Mouse (Mus musculus) Muller cell, postnatal 12 days (primary cell): ENCODE data around the gene Tuba1c.

ENCODE experiments used
- DNase-seq: peaks from one replicate; pipeline ENCODE4 v3.0.0-alpha.2; 2015; ENCODE audit errors: inconsistent ontology term

Tuba1c gene

DNA sequence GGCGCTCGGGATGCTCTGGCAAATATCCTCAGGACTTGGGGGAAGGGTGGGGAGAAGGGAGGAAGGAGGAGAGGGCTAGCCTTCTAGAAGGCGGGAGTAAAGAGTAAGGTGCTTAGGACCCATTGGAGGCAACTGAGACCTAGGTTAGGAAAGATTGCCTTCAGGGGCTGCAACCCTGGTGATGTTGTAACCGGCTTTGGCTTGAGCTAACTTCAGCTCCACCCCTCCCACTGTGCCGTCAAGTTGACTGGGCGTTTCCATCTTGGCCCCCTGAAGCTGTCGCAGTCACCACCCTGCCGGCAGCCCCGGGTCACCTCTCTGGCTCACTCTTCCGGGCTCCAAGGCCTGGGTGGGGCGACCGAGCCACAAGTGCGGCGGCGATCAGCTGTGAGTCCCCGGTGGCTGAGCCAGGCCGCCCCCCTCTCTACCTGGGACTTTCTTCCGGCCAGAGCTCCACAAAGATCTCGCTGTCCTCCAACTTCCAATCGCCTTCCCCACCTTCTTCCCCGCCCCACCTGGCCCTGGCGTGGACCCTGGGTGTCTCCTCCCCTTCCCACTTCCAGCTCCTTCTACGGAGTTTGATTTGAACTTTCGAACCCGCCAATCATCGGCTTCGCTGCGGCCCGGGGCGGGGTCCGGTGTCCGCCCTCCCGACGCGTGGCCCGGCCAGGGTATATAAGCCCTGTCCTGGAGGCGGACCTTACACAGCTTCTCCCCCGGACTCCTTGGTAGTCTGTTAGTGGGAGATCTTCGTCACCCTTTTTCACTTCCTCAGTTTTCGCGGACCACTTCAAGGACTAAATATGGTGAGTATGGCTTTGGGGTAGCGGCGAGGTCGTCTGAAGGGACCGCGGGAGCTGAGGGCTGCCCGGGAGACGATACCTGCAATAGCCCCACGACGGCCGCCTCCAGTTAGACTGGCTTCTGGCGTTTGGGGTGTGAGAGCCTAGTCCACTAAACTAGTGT is at the start of gene Tuba1c:
Gene Tuba1c (plus strand): TSS at position 273 of the 966 bp plus-strand sequence.
- peak; percentile 99 for DNase-seq

DNA sequence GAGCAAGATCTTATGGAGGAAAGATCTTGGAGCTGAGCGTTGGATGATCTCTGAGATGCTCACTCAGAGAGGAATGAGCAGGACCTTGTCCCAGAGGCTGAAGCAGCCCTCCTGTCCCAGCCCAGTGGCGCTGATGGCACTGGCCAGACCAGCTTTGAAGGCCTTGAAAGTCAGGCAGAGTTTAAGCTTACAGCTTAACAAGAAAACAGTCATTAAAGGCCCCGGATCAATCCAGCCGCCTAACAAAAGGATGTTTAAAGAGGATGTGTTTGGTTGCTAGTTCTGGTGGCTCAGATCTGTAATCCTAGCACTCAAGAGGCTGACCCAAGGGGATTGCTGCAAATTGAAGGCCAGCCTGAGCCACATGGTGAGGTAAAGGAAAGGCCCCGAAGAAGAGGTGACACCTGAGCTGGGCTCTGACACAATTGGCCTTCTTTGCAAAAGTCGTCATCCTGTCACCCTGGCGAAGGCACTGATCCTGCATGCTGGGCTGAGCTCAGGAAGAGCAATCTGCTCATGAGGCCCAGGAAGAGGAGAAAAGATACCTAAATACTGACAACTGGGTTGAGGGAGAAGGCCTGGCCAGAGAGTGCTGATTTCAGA is 49.6 kb upstream of the Tuba1c start:
- DNase-seq: no peak

DNA sequence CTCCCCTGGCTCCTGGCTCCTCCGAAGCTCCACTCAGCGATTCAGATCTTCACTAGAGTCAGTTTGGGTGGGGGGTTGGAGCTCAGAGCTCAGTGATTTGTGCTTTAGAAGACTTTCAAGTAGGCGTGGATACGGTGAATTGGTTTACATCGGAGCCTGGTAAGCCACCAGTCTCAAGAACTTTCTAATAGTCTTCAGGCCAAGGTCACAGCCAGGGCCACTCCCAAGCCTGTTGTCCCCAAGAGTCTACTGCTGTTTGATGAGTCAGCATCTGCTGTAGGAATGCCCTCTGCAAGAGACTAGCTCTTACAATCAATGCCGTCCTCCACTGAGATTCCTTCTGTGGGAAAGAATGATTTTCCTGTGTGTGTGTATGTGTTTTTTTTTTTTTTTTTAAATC is 47.6 kb upstream of the Tuba1c start:
- DNase-seq: peak; percentile 29

DNA sequence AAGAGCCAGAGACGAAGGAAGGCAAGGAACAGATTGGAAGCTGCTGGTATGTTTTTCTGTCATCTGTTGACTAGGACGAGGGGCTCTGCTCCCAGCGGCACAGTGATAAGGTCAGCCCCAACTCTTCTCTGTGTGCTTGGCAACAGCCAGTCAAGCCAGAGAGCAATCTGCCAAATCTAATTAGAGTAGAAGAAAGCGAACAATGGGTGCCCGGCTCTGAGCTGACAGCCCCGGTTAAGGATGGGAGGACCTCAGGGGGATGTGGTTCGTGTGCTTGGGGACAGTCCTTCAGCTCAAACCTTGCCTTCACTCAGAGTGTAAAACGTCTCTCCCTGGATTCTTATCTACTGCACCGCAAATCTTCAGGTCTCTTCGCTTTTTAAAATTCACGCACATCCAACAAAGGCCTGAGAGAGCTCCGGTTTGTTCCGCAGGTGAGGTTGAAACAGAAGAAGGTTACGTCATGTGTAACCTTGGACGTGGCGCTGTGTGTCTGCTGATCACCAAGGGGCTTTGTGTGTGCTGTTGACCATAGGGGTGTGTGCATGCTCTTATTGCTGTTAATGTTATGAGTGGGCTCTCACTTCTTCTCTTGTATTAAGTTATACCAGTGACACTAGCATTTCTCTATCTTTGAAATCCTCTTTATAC is 46.1 kb upstream of the Tuba1c start:
- peak; percentile 87 for DNase-seq

DNA sequence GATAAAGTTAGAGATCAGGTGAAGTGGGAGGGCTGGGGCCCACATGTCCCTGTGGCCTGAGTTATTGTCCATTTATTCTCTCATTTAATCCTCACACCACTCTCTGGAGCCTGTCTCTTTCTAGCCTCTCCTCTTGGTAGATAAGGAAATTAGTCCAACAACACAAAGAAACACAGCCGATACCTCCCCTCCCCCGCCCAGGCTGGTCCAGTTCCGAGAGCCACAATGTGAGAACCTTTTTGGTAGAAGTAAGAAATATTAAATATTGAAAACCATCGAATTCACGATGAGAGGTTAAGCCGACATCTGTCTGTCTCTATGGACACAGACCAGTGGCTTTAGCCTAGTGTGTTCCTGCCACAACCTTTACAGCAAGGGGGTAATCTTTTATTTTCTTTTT is 45.0 kb upstream of the Tuba1c start:
- peak; percentile 69 for DNase-seq

DNA sequence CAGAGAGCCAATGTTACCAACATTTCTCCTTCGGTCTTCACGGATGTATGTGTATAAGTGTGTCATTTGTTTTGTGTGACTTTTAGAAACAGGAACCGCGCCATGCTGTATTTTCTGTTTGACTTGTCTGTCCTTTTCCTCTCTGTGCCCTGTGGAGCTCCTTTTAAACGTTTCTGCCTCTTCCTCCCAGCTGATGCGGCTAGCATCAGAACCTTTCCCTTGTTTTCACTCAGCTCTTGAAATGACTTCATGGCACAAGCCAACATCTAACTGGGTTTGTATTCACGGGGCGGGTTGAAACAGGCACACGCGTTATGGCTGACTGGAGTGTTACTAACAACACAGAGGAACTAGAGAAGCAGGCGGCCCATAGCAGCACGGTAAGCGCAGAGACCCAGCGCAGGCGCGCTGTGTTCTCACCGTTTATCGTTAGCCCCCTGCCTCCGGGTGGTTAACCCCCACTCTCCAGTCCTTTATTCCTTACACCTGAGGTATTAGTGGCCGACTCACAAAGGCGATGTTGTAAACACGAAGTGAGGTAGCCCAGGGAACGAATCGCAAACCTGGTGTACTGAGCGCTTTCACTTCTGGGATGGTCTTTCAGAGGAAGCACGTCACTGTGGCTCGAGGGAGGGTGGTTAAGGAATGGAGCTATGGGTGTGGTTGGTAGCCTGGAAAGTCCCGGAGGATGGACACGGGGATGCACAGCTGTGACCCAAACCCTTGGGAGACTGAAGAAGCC is 44.3 kb upstream of the Tuba1c start:
- DNase-seq: peak; percentile 89

DNA sequence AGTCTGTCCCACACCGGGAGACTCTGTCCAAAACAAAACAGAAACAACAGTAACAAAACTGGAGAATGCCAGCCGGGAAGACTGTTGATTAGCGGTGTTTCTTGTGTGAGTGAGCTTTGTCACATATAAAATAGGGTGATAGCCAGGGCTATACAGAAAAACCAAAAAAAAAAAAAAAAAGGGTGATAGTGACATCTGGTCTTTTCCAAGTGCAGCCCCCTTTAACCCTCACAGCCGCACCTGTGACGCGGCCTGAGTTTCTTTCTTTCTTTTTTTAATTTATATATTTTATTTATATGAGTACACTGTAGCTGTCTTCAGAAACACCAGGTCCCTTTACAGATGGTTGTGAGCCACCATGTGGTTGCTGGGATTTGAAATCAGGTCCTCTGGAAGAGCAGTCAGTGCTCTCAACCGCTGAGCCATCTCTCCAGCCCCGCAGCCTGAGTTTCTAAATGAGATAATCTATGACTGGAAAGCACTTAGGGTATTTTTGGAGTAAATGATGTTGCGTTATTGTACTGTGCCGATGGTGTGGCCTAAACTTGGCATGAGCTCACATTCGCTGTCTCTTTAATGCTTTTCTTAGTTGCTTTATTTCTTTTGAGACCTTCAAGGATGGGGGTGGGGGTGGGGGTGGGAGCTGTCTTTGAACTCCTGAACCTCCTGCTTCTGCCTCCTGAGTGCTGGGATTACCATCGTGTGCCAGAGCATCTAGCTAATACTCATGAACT is 43.5 kb upstream of the Tuba1c start:
- peak; percentile 68 for DNase-seq

DNA sequence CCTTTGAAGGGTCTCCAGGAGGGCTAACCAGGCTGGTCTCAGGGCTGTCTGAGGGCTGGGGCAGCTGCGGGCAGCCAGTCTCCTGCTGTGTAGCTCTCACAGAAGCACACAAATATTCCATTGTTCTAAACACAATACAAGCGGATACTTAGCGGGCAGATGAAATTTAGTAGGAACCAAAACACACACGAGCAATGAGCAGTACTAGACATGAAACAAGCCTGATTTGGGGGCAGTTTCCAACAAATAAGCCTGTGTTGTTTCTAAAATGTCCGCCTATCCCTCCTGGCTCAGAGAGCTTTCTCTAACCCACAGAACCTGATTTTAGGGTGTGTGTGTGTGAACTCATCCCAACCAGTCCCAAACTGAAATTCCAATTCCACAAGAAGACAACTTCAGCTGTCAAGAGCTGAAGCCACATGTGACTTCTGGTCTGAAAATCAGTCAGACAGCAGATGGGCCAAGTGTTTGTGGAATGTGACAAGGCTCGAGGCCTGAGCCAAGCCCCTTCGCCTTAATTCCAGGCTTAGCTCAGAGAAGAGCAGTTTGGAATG is 42.5 kb upstream of the Tuba1c start:
- DNase-seq: peak; percentile 93

DNA sequence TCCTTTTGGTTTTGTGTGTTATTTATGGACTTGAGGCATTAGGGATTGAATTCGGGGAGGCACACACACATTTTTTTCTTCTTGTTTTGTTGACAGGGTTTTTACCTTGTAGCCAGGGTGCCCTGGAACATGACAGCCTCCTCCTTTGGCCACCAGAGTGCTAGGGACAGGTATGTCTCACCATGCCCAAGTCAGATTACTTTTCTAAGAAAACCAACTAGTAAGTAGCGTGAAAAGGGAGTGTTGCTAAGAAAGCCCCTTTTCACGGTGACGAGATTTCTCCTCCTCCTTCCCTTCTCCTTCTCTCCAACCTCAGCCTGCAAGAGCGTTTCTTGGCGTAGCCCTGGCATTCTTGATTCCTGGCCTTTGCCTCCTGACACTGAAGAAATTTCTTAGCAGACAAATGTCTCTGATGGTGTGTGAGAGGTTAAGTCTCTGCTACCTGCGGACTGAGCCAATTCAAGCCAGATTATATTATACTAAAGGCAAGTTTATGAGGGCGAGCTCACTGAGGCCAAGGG is 42.0 kb upstream of the Tuba1c start:
- no peak for DNase-seq

DNA sequence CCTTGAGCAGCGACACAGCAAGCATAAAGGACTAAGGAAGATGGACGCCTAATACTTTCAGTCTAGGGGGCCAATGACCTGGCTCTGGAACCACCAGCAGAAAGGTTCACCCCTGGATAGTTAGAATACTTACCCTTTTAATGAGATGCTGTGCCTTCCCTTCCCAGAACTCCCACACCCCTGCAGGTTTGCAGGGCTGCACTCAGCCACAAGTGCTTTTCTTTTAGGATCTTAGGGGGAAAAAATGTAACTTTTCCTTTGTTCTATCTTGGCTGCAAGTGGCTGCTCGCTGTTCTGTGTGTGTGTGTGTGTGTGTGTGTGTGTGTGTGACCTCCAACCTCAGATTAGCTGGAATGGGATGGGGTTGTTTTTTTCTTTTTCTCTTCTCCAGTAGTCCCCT is 40.9 kb upstream of the Tuba1c start:
- DNase-seq: peak; percentile 42

DNA sequence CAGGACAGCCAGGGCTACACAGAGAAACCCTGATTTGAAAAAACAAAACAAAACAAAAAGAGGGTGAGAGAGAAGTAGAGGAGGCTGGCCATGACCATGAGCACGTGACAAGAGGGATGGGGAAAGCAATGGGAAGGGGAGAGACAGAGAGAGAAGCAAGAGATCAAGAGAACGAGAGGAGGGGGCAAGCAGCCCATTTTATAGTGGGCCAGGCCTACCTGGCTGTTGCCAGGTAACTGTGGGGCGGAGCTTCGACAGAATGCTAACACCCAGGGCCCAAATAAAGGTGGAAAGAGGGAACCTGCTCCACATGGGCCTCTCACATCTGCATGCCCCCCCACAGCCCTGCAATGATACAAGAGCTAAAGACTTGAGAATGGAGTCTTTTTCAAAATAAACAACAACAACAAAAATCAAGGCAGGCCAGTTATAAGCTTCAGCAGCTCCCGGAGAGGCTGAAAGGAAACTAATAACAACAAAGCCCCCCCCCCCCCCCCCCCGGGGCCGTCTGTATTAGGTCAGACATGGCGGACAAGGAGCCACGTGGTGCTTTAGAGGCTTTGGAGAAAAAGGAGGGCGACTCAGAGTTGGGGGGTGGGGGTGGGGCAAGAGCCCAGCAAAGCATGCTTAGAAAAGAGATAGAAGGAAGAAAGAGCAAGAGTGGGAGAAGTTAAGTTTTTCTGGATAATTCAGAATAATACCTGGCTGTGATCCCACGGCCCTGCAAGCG is 39.8 kb upstream of the Tuba1c start:
- peak; percentile 47 for DNase-seq

DNA sequence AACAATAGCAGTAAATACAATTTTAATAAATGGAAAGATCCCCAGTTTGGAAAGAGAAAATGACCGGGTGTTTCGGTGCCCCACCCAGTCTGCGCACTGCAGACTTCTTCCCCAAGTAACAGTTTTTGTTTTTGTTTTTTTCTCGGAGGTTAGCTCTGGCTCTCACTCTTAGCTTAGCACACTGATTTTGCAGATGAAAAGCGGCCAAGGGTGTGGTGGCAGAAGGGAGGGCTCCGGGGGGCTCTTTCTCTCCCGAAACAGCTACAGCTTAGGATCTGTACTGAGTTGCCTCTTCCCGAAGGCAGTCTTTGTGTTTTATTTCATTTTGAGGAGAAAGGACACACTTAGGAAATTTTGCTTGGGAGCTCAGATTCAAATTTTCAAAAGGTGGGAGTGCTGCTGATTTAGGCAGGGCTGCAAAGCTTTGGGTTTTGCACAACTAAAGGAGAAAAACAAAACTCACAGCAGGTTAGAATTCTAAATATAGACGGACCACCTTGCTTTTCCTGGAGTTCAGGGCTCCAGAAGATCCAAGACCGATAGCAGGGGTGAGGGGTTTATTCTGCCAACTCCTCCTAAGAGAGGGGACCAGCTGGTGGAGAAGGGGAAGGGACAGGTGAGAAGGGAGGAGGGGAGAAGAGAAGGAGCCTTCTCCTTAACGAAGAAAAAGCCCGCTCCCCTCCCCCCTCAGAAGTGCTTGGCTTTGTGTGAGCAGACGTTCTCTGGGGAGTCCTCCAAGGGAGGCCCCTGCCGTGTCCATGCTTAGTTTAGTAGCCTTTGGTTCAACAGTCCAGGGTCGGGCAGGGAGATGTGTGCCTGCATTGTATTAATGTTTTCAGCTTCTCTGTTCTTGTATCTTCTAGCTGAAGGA is 38.8 kb upstream of the Tuba1c start:
- no peak for DNase-seq

DNA sequence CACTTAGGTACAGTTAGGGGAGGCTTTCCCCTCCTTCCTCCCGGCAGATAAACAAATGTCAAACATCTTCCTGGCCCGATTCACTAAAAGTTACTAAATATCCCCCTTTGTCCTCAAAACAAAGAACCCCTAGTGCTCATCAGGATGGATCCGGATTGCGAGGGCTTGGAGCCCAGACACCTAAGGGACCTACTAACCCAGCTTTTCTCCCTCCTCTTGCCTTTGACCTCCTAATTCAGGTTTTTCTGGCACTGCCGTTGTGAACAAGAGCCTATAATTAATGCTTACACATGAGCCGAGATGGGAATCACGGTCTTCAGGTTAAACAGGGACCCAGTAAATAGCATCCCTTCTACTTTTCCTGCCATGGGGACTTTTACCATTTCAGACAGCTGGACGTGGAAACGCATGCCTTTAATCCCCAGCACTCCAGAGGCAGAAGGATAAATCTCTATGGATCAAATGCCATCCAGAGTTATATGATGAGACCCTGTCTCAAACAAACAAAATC is 38.1 kb upstream of the Tuba1c start:
- DNase-seq: peak; percentile 40

DNA sequence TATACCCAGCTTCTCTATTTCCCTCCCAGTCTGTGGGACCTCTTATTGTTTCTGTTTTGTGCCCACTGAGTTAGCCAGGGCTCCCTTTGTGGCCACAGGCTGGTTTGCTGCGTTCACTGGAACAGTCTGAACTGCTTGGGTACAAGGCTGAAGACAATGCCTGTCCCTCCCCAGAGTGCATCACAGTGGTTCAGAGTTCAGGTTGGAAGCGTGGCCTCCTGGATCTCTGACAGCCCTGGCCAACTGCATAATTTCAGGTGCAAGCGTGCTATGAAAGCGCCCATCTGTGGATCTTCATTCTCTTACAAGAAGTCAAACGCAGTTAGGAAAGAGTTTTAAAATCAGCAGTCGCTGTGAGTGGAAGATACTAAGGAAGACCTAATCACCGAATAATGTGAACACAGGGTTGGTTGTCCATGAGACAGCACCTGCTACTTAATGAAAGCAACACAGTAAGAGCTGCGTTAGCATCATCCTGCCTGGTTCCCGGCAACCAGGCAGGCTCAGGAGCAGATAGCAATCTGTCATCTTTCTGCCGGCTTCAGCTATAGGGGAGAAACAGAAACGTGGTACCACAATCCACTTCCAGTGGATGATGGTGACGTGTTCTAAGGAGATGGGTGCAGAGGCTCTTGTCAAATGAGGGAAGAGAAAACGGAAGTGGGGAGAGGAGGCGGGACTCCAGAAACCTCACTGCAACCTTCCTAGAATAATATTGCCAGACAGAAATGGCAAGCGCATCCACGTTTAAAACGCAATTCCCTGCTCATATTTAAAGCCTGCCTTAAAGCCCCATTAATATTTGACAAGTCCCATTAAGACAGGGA is 37.4 kb upstream of the Tuba1c start:
- DNase-seq: peak; percentile 65

DNA sequence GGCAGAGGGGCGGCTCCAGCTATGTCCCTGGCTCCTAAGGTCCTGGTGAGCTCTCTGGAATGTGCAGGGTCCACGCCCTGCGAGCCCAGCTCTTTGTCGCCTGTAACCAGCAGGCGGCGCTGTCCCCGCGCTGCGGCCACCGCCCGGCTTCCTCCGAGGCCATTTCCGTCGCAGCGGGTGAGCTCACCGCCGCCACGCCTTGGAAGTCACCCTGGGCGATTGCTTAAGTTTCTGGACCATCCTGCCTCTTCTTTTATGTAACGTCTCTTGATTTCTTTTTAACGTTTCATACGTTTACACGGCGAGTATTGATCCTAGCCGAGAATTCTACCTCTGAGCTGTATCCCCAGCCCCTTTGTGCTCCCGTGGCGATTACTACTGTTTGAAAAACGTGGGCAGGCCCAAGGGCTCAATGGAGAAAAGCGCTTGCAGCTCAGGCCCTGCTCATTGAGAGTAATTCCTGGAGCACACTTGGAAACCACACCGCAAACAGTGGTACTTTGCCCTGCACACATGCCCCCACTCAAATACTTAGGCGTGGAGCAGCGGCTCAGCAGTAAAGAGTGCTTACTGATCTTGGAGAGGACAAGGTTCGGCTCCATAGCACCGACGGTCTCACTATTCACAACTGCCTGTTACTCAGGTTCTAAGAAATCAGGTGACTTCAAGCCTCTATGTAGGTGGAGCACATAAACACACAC is 36.4 kb upstream of the Tuba1c start:
- DNase-seq: peak; percentile 94

DNA sequence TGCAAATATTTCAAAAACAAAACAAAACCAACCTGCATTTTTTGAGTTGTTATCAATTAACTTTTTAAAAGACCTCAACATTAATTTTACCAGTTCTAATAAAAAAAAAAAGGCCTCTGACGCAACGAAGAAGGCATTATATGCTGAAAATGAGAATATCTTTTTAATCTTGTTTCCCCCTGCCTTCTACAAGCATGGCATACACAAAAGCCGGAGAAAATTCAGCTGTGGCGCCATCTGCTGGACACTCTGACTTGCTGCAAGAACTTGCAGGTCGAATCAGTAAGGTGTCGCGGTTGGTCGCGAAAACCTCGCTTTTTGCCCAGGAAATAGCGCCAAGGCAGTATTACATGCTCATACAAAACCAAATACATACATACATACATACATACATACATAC is 35.8 kb upstream of the Tuba1c start:
- DNase-seq: peak; percentile 68

DNA sequence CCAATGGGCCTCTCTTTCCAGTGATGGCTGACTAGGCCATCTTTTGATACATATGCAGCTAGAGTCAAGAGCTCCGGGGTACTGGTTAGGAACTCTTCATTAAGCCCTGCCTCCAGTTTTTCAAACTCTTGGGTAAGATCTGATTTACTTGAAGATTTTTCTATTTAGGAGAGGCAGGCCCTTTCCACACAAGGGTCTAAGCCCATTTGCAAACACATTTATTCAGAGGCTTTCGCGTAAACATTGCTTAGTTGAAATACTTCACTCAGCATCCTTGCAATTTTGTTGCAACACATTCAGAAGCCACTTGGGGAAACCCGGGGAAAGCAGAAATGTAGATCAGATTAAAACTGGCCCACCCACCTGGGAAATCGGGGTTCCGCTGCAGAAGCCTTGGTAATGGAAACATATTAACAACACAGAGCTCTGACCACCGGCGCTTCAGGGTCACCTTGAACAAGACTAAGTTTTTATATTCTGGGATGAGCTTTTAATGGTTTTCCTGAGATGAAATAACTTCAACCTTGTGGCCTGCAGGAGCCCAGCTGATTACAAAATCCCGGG is 34.7 kb upstream of the Tuba1c start:
- DNase-seq: no peak
